Mouse (Mus musculus) brain, embryonic 18.5 days (tissue): Measurements from ENCODE around the gene Scn8a.

ENCODE experiments used
- DNase-seq: peaks from one replicate; pipeline ENCODE4 v3.0.0-alpha.2; 2012; ENCODE audit warnings: low read depth, low spot score

Scn8a gene

GRCm38 (mm10) chr15:100879073-100879472 lies 9.4 kb downstream of the Scn8a start:
- no peak for DNase-seq

- no peak for DNase-seq
These were observed 11.7 kb downstream of the Scn8a start for GRCm38 (mm10) chr15:100881385-100881784.

- no peak for DNase-seq
These were observed 14.8 kb downstream of the Scn8a start for GRCm38 (mm10) chr15:100884481-100884880.

- DNase-seq, result no peak
These were observed 22.3 kb downstream of the Scn8a start for GRCm38 (mm10) chr15:100891962-100892361.

GRCm38 (mm10) chr15:100896502-100896901 lies 26.8 kb downstream of the Scn8a start:
- no peak for DNase-seq

- DNase-seq, result no peak
These were observed 34.2 kb downstream of the Scn8a start for GRCm38 (mm10) chr15:100903811-100904210.

- DNase-seq, result no peak
These were observed 35.3 kb downstream of the Scn8a start for GRCm38 (mm10) chr15:100905006-100905405.

GRCm38 (mm10) chr15:100905751-100906150 lies 36.1 kb downstream of the Scn8a start:
- DNase-seq, result no peak

GRCm38 (mm10) chr15:100908817-100909216 lies 39.2 kb downstream of the Scn8a start:
- no peak for DNase-seq

- DNase-seq, result no peak
These were observed 40.1 kb downstream of the Scn8a start for GRCm38 (mm10) chr15:100909734-100910163.

- no peak for DNase-seq
These were observed 40.8 kb downstream of the Scn8a start for GRCm38 (mm10) chr15:100910381-100910841.

GRCm38 (mm10) chr15:100912676-100913266 lies 43.1 kb downstream of the Scn8a start:
- DNase-seq, result no peak

- DNase-seq, result no peak
These were observed 45.1 kb downstream of the Scn8a start for GRCm38 (mm10) chr15:100914734-100915242.

- no peak for DNase-seq
These were observed 48.4 kb downstream of the Scn8a start for GRCm38 (mm10) chr15:100918046-100918445.

GRCm38 (mm10) chr15:100922210-100922609 lies 52.6 kb downstream of the Scn8a start:
- no peak for DNase-seq

- DNase-seq, result no peak
These were observed 53.8 kb downstream of the Scn8a start for GRCm38 (mm10) chr15:100923476-100923875.

GRCm38 (mm10) chr15:100924941-100925340 lies 55.3 kb downstream of the Scn8a start:
- DNase-seq, result no peak

- DNase-seq, result no peak
These were observed 60.8 kb downstream of the Scn8a start for GRCm38 (mm10) chr15:100930477-100930876.

GRCm38 (mm10) chr15:100936176-100936575 lies 66.5 kb downstream of the Scn8a start:
- no peak for DNase-seq

GRCm38 (mm10) chr15:100948383-100948782 lies 78.7 kb downstream of the Scn8a start:
- DNase-seq, result no peak

GRCm38 (mm10) chr15:100949169-100949568 lies 79.5 kb downstream of the Scn8a start:
- no peak for DNase-seq

- DNase-seq, result no peak
These were observed 81.8 kb downstream of the Scn8a start for GRCm38 (mm10) chr15:100951491-100951890.

- no peak for DNase-seq
These were observed 82.6 kb downstream of the Scn8a start for GRCm38 (mm10) chr15:100952292-100952691.

GRCm38 (mm10) chr15:100952854-100953253 lies 83.2 kb downstream of the Scn8a start:
- no peak for DNase-seq
